In the genomic region with DNA sequence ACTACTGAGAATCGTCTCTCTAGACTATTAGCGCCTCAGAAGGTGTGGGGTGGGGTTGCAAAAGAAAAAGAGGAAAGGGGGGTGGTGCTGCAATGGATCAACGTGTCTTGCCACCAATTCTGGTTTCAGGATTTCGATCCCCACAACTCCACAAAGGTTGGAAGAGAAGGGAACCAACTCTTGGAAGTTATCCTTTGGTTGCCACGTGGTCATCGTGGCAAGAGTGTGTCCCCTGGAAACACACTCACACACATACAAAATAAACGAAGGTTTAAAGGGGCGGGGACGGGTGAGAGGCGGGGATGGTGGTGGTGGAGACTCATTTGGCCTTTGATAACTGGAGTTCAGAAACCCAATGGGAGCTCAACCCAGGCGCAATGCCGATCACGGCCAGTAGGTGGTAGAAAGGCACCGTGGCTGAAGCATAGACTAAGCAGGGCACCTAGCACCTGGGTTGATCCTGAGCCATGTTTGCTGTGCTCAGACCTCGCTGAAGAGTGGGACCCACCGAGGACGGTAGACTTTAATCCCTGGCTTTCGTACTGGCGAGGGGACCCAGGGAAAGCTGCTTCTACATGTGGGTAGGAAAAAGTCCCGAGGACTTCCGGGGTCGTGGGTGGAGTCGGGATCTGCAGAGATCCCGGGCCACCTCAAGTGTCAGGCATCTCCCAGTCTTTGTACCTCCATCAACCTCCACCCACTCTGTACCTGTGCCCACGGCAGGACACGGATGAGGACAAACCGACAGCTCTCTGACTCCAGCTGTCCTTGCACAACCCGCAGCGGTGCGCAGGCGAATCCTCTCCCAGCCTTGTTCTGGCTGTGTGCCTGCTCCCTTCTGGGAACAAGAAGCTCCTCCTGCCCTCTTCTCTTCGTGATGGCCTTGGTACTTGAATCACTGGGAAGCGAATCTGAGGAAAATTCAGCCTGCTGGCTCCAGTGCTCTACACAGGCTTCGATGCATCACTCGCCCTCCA, we compare ENCODE assay signal across 1 mouse cellular context.
A peak's percentile ranks its signal among the peaks of the same experiment; 100 is the strongest.
TF ChIP-seq lines count a peak whose summit lies in the region.

No protein-coding gene starts in this region.

TF ChIP-seq in MEL, 35 proteins besides CTCF, POLR2A, EP300 and RAD21:
- TF ChIP-seq USF1 (IDR thresholded peaks at IDR 0.05; ENCODE audit: low read depth, low read length), result no peak
- TF ChIP-seq ZC3H11A (IDR thresholded peaks at IDR 0.05; ENCODE audit: low read depth, low read length), result peak; percentile 66
- no peak for TF ChIP-seq ETS1 (IDR thresholded peaks at IDR 0.05; ENCODE audit: low read depth, low read length)
- no peak for TF ChIP-seq POLR2AphosphoS5 (IDR thresholded peaks at IDR 0.05; ENCODE audit: borderline replicate concordance, low read depth, low read length)
- TF ChIP-seq MXI1 (IDR thresholded peaks at IDR 0.05; ENCODE audit: low read depth, low read length), result peak; percentile 60
- peak; percentile 65; the same call in 1 of the 2 replicates for TF ChIP-seq MAX (IDR thresholded peaks at IDR 0.05; ENCODE audit: low read length)
- no peak for TF ChIP-seq NELFE (IDR thresholded peaks at IDR 0.05; ENCODE audit: low read depth, low read length)
- TF ChIP-seq ZNF384 (IDR thresholded peaks at IDR 0.05; ENCODE audit: low read depth, low read length), result no peak
- TF ChIP-seq E2F4 (IDR thresholded peaks at IDR 0.05; ENCODE audit: borderline replicate concordance, low read depth, low read length), result no peak
- TF ChIP-seq ELF1 (IDR thresholded peaks at IDR 0.05; ENCODE audit: low read depth, low read length), result peak; percentile 48; the same call in 1 of the 2 replicates
- 0 out of 2 replicates have a peak, but pooled peaks have one; percentile 16 for TF ChIP-seq MYC (IDR thresholded peaks at IDR 0.05; ENCODE audit: low read depth, low read length)
- peak; percentile 85 for TF ChIP-seq SMC3 (IDR thresholded peaks at IDR 0.05; ENCODE audit: low read depth, low read length)
- TF ChIP-seq JUND (IDR thresholded peaks at IDR 0.05; ENCODE audit: low read depth, low read length), result no peak
